Mouse (Mus musculus) stomach, embryonic 16.5 days (tissue): ENCODE data around the gene Olfr1022. TPM values are rescaled to one million over a fixed set of nuclear protein-coding genes. Genes with fewer than 3 reads are reported as not detected.

ENCODE experiments used
- ATAC-seq: fragments of 200-750 bp; cut with Nextera tagmentation; 2 replicates; pipeline ENCODE4 v1.8.0; 2017; ENCODE audit warnings: moderate number of reproducible peaks, moderate TSS enrichment; ENCODE audit not compliant: insufficient read depth, low FRiP score
- H3K27ac ChIP-seq: fragments of 300-500 bp; sonication (generic); 2 replicates; pipeline ENCODE4 v1.5.1; 2014; ENCODE audit warnings: low read length
- H3K27me3 ChIP-seq: fragments of 300-500 bp; sonication (generic); 2 replicates; pipeline ENCODE4 v1.6.1; 2014; ENCODE audit warnings: low read length, control low read depth, mixed read lengths; ENCODE audit not compliant: control insufficient read depth, insufficient read depth
- H3K36me3 ChIP-seq: fragments of 300-500 bp; sonication (generic); 2 replicates; pipeline ENCODE4 v1.6.1; 2014; ENCODE audit warnings: low read length; ENCODE audit not compliant: control insufficient read depth, insufficient read depth
- H3K4me1 ChIP-seq: fragments of 300-500 bp; sonication (generic); 2 replicates; pipeline ENCODE4 v1.6.1; 2014; ENCODE audit warnings: low read length, control low read depth, mixed read lengths; ENCODE audit not compliant: control insufficient read depth, insufficient read depth
- H3K4me2 ChIP-seq: fragments of 300-500 bp; sonication (generic); 2 replicates; pipeline ENCODE4 v1.6.1; 2014; ENCODE audit warnings: low read depth, low read length, mixed read lengths
- H3K4me3 ChIP-seq: fragments of 300-500 bp; sonication (generic); replicated peaks from 2 replicates; pipeline ENCODE4 v1.5.1; 2014; ENCODE audit warnings: mild to moderate bottlenecking, low read length
- H3K9ac ChIP-seq: fragments of 300-500 bp; sonication (generic); 2 replicates; pipeline ENCODE4 v1.6.1; 2014; ENCODE audit warnings: low read length
- H3K9me3 ChIP-seq: fragments of 300-500 bp; sonication (generic); replicated peaks from 2 replicates; pipeline ENCODE4 v1.6.1; 2016; ENCODE audit warnings: low read length, control low read depth; ENCODE audit not compliant: control insufficient read depth
- WGBS: fragments of 180-500 bp; shearing (Covaris S2); extraction: QIAGEN DNeasy Blood & Tissue Kit; methylation state at CpG from one replicate; pipeline ENCODE4 v1.1.7; 2014; 5-methylcytosine and 5-hydroxymethylcytosine counted together
- polyA plus RNA-seq: library from polyadenylated mRNA; unstranded; fragments of >200 nt; fragmentation: Nextera tagmentation; extraction: Ambion mirVana; gene quantifications from 2 replicates; pipeline ENCODE4 v1.2.1, GENCODE M21; 2015

The Olfr1022 gene
- polyA plus RNA-seq, result not detected in 2 replicates

DNA sequence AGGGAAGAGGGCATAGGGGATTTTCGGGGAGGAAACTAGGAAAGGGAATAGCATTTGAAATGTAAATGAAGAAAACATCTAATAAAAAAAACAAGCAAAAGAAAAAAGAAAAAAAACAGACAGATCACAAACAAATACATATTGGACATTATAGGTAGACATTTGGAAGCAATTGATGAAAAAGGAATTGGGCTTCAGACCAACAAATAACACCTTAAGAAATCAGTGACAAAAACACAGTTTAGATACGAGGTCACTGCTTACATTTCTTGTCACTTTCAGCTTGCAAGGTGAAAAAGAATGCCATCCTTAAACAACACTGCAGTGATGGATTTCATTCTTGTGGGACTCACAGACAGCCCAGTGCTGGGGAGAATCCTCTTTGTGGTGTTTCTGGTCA is at the start of gene Olfr1022:
TSS of gene Olfr1022 (plus strand) at position 301 of the 400 bp plus-strand sequence.
- Histone ChIP-seq H3K4me1 (no peaks in the 10 kb centered on the region), H3K4me2 (no peak within 1 kb of the TSS), H3K9me3 (no peaks in the 10 kb centered on the region), H3K36me3 (no peaks in the 10 kb centered on the region), H3K27me3 (no peaks in the 10 kb centered on the region), H3K27ac (no peak within 1 kb of the TSS), H3K9ac (no peak within 1 kb of the TSS), H3K4me3 (no peak within 1 kb of the TSS)
- ATAC-seq, result no peak
- 26% methylated on average over 2 of the region's 2 CpGs for WGBS

DNA sequence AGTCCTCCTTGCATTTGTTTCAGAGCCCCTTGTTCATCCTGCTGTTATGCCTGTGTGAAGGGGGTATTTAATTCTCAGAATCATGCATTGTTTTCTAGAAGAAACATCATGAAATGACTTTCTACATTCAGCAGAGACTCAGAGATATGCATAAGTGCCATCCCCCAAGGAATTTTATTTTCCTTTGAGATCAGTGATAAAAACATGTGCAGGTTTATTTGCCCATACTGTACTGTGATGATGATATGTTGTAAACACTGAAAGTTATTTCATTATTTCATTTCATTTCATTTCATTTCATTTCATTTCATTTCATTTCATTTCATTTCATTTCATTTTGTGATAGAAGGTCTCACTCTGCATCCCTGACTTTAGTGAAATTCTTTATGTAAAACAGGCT is 23.0 kb upstream of the Olfr1022 start, which contains the start of gene Olfr1019:
TSS of gene Olfr1019 (minus strand) at position 101 of the 400 bp plus-strand sequence.
- Histone ChIP-seq H3K27ac (no peak within 1 kb of the TSS), H3K36me3 (no peaks in the 10 kb centered on the region)

DNA sequence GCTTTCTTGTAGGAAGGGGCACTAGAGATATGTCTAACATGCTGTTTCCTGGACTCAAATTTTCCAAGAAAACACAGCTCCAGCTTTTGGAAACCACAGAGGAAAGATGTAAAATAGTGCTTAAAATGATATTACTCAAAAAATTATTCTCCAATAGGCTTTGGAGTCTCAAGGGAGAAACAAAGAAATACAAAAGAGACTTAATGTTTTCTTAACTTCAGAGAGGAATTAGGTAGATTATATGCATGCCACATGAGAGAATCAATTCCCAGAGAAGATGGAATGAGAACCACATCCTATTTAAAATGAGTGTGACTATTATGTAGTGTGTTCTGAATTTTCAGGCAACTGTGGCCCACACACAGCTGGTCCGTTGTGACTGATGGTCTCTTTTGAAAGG is 21.7 kb upstream of the Olfr1022 start, which contains the start of gene Olfr1020:
TSS of gene Olfr1020 (plus strand) at position 301 of the 400 bp plus-strand sequence.
- WGBS, result 83% methylated on average over 1 of the region's 1 CpGs
- no peak within 1 kb of the TSS for H3K27ac ChIP-seq
- no peaks in the 10 kb centered on the region for H3K9me3 ChIP-seq
- no peak within 1 kb of the TSS for H3K9ac ChIP-seq
- H3K4me1 ChIP-seq, result no peaks in the 10 kb centered on the region
- no peaks in the 10 kb centered on the region for H3K36me3 ChIP-seq
- no peak within 1 kb of the TSS for H3K4me2 ChIP-seq
- ATAC-seq, result no peak
- H3K4me3 ChIP-seq, result no peak within 1 kb of the TSS
- no peaks in the 10 kb centered on the region for H3K27me3 ChIP-seq

More for the DNA sequence above, 23.0 kb upstream of the Olfr1022 start, which contains the start of gene Olfr1019:
- Histone ChIP-seq H3K9ac (no peak within 1 kb of the TSS), H3K27me3 (no peaks in the 10 kb centered on the region), H3K9me3 (no peaks in the 10 kb centered on the region), H3K4me1 (no peaks in the 10 kb centered on the region), H3K4me3 (no peak within 1 kb of the TSS), H3K4me2 (no peak within 1 kb of the TSS)
- ATAC-seq, result no peak

DNA sequence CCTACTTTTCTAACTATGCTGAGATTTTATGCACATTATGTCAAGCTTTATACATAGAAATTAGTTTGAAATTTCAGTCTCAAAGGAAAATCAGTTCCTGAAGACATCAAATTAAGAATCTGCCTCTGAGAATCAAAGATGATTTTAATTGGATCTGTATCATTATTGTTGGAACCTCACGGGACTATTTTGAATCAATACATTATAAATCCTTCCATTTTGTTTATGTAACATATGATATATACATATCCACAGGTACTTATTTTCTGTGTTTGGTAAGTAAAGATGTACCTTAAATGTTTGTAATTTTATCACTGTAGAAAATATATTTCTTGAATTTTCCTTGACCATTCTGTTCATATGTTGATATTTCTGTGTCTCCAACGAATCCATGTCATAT is 16.9 kb downstream of the Olfr1022 start, which contains the start of gene Olfr1023:
TSS of gene Olfr1023 (plus strand) at position 301 of the 400 bp plus-strand sequence.
- no peak within 1 kb of the TSS for H3K4me2 ChIP-seq
- H3K36me3 ChIP-seq, result no peaks in the 10 kb centered on the region
- no peak within 1 kb of the TSS for H3K27ac ChIP-seq
- WGBS, result 72% methylated on average over 2 of the region's 2 CpGs
- H3K9me3 ChIP-seq, result no peaks in the 10 kb centered on the region
- no peak within 1 kb of the TSS for H3K9ac ChIP-seq
- H3K27me3 ChIP-seq, result no peaks in the 10 kb centered on the region
- no peak for ATAC-seq
- no peak within 1 kb of the TSS for H3K4me3 ChIP-seq
- no peaks in the 10 kb centered on the region for H3K4me1 ChIP-seq

DNA sequence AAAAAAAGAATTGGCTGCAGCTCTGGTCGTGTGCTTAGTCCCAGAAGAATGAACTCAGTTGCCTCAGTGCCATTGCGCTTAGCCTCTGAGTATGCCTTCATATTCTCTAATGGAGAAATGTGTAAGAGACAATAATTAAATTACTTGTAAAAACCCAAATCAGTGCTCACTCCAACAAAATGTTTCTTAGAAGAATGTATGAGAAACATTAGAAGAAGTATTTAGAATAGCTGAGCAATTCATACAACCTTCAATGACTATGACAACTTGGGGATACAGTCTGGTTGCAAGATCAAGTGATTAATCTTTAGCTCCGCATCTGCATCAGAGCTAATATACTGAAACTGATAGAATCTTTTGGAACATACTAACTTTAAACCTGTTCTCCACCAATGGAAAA is 36.6 kb downstream of the Olfr1022 start, which contains the start of gene Olfr1024:
TSS of gene Olfr1024 (minus strand) at position 101 of the 400 bp plus-strand sequence.
- no peak within 1 kb of the TSS for H3K9ac ChIP-seq
- H3K27ac ChIP-seq, result no peak within 1 kb of the TSS
- no peak within 1 kb of the TSS for H3K4me3 ChIP-seq
- H3K36me3 ChIP-seq, result no peaks in the 10 kb centered on the region
- no peaks in the 10 kb centered on the region for H3K9me3 ChIP-seq
- no peak within 1 kb of the TSS for H3K4me2 ChIP-seq
- H3K4me1 ChIP-seq, result no peaks in the 10 kb centered on the region
- 85% methylated on average over 3 of the region's 3 CpGs for WGBS
- H3K27me3 ChIP-seq, result no peaks in the 10 kb centered on the region
- ATAC-seq, result no peak

DNA sequence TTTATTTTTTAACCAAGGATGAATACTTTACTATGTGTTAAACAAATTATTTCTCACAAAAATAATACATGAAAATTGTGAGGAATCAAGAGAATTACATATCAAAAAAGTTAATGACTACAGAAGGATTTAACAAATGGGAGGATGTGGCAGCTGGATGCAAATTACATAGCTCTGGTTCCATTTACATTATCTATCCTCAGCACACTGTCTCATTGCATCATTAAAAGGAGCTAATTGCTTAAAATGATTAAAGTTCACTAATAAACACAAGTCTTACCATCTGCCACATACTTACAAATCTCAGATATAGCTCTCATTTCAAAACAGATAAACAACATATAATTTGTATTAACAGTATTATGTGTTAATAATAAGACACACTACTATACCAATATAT is 44.8 kb downstream of the Olfr1022 start:
- ATAC-seq, result no peak
- H3K27ac ChIP-seq, result no peak overlapping the region
- no peaks in the 10 kb centered on the region for H3K4me1 ChIP-seq
- no peaks in the 10 kb centered on the region for H3K36me3 ChIP-seq
- H3K4me2 ChIP-seq, result no peak overlapping the region
- no peak overlapping the region for H3K4me3 ChIP-seq
- no peak overlapping the region for H3K9ac ChIP-seq
- no peaks in the 10 kb centered on the region for H3K27me3 ChIP-seq
- no peaks in the 10 kb centered on the region for H3K9me3 ChIP-seq

DNA sequence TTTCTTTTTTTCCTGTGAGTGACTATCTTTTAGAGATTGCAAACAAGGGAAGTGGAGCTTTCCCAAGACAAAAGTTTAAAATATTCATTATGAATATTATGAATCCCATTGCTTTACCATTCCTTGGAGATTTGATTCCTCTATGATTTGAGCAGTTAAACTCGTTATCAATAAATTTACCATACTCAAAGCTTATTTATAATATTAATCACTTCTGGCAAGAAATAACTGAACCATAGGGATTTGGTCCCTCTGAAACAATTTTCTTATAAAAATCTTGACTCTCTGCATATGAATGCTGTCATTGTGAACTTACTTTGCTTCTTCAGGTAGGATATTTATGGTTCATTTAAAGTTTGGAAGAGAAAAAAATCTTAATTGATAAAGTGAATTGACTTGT is 46.5 kb downstream of the Olfr1022 start, which contains the start of gene Olfr1025-ps1:
TSS of gene Olfr1025-ps1 (plus strand) at position 301 of the 400 bp plus-strand sequence.
- Histone ChIP-seq H3K9me3 (no peaks in the 10 kb centered on the region), H3K4me2 (no peak within 1 kb of the TSS), H3K36me3 (no peaks in the 10 kb centered on the region), H3K27me3 (no peaks in the 10 kb centered on the region), H3K4me3 (no peak within 1 kb of the TSS), H3K27ac (no peak within 1 kb of the TSS), H3K4me1 (no peaks in the 10 kb centered on the region), H3K9ac (no peak within 1 kb of the TSS)
- ATAC-seq, result no peak
- whole genome bisulfite sequencing, result 60% methylated on average over 1 of the region's 1 CpGs

Other genes starting within 250 kb of the Olfr1022 start
- gene Olfr1002, start 217.9 kb upstream of the Olfr1022 start, polyA plus RNA-seq, result not detected in 2 replicates
- not detected in 2 replicates for gene Olfr154, start 204.1 kb upstream of the Olfr1022 start, polyA plus RNA-seq
- not detected in 2 replicates for gene Olfr1006, start 189.8 kb upstream of the Olfr1022 start, polyA plus RNA-seq
- gene Olfr1008, start 179.2 kb upstream of the Olfr1022 start, polyA plus RNA-seq, result not detected in 2 replicates
- not detected in 2 replicates for gene Olfr1009, start 153.2 kb upstream of the Olfr1022 start, polyA plus RNA-seq
- not detected in 2 replicates for gene Olfr1012, start 105.8 kb upstream of the Olfr1022 start, polyA plus RNA-seq
- gene Olfr1013, start 101.5 kb upstream of the Olfr1022 start, polyA plus RNA-seq, result not detected in 2 replicates
- not detected in 2 replicates for gene Olfr1014, start 95.9 kb upstream of the Olfr1022 start, polyA plus RNA-seq
- gene Olfr1015, start 86.6 kb upstream of the Olfr1022 start, polyA plus RNA-seq, result not detected in 2 replicates
- not detected in 2 replicates for gene Olfr1016, start 66.0 kb upstream of the Olfr1022 start, polyA plus RNA-seq
- not detected in 2 replicates for gene Olfr1018, start 50.1 kb upstream of the Olfr1022 start, polyA plus RNA-seq
- gene Olfr1019, start 23.1 kb upstream of the Olfr1022 start, polyA plus RNA-seq, result not detected in 2 replicates
- not detected in 2 replicates for gene Olfr1020, start 21.6 kb upstream of the Olfr1022 start, polyA plus RNA-seq
- gene Olfr1023, start 17.0 kb downstream of the Olfr1022 start, polyA plus RNA-seq, result not detected in 2 replicates
- gene Olfr1024, start 36.5 kb downstream of the Olfr1022 start, polyA plus RNA-seq, result not detected in 2 replicates
- not detected in 2 replicates for gene Olfr1025-ps1, start 46.6 kb downstream of the Olfr1022 start, polyA plus RNA-seq
- not detected in 2 replicates for gene Olfr1026, start 53.0 kb downstream of the Olfr1022 start, polyA plus RNA-seq
- not detected in 2 replicates for gene Olfr1028, start 81.8 kb downstream of the Olfr1022 start, polyA plus RNA-seq
- gene Olfr1029, start 105.3 kb downstream of the Olfr1022 start, polyA plus RNA-seq, result not detected in 2 replicates
- gene Olfr1030, start 110.7 kb downstream of the Olfr1022 start, polyA plus RNA-seq, result not detected in 2 replicates
- gene Olfr1031, start 121.7 kb downstream of the Olfr1022 start, polyA plus RNA-seq, result not detected in 2 replicates
- gene Olfr1032, start 136.9 kb downstream of the Olfr1022 start, polyA plus RNA-seq, result not detected in 2 replicates
- gene Olfr1033, start 152.0 kb downstream of the Olfr1022 start, polyA plus RNA-seq, result 4.9 and 5.4 TPM in 2 replicates
- gene Olfr1034, start 177.3 kb downstream of the Olfr1022 start, polyA plus RNA-seq, result 0.06 and 0.09 TPM in 2 replicates
- gene Olfr1036, start 205.4 kb downstream of the Olfr1022 start, polyA plus RNA-seq, result not detected in 2 replicates
- not detected in 2 replicates for gene Olfr1037, start 218.8 kb downstream of the Olfr1022 start, polyA plus RNA-seq